Mouse (Mus musculus): ENCODE data around the gene Mars. TPM values are rescaled to one million over a fixed set of nuclear protein-coding genes. Genes with fewer than 3 reads are reported as not detected.
A peak's percentile ranks its signal among the peaks of the same experiment; 100 is the strongest.

Mars gene
- polyA plus RNA-seq, 1 experiment from 2014 or later, result 50.7 TPM

GRCm38 (mm10) chr10:127324495-127324894, 12.9 kb upstream of the Mars start:
- 0 out of 2 replicates have a peak, but pooled peaks cover 4% of the 10 kb centered on the region for H3K4me1 ChIP-seq (replicated peaks; ENCODE audit: control insufficient read depth, insufficient read depth, low read length)
- 0 out of 2 replicates have a peak, but pooled peaks cover 3% of the 10 kb centered on the region for H3K27me3 ChIP-seq (replicated peaks; ENCODE audit: control insufficient read depth, insufficient read depth, low read length)
- H3K27ac ChIP-seq (ENCODE audit: low read depth, low read length), result no peak overlapping the region
- WGBS, result 10% methylated on average over 7 of the region's 7 CpGs
- H3K9ac ChIP-seq (ENCODE audit: low read depth, low read length), result no peak overlapping the region
- H3K36me3 ChIP-seq (ENCODE audit: control insufficient read depth, insufficient read depth), result no peaks in the 10 kb centered on the region
- peak; percentile 49 for ATAC-seq
- H3K9me3 ChIP-seq (ENCODE audit: control insufficient read depth), result no peaks in the 10 kb centered on the region
- H3K4me3 ChIP-seq (ENCODE audit: low read depth, low read length), result no peak overlapping the region
- H3K4me2 ChIP-seq (replicated peaks; ENCODE audit: low read depth), result no peak overlapping the region
- TF ChIP-seq CTCF (IDR thresholded peaks at IDR 0.05; ENCODE audit: low read depth), result peak; percentile 72

DNA sequence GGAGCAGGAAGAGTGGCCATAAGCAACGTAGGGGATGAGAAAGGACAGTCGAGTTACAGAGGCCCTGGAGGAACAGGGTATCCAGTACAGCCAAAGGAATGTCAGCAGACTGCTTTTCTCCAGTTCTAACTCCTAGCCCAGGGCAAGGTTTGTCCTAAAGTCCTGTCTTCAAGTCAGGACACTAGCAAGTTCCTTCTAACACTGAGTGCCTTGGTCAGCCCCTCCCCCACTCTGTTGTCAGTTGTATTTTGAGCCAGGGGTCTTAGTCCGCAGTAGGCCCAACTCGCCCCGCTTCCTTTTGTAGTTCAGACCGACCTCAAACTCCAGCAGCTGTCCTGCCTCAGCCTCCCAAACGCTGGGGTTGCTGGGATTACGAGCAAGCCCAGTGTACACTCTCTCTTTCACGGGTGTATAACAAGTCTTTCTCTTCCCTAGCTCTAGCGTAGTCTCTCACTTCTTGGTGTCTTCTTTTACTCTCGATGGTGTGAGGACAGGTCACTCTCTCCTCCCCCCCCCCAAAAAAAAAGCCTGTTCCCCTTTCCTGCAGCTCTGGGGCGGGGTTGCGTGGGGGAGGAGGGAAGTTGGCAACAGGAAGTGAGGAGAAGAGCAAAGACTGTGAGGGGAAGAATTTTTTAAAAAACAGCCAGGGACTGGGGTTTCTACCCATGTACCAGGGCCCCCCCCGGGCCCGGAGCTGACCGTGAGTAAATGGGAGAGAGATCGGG, 11.7 kb upstream of the Mars start:
- ATAC-seq, result no peak
- 74% methylated on average over 17 of the region's 17 CpGs for WGBS
- no peak overlapping the region for H3K4me3 ChIP-seq (ENCODE audit: low read depth, low read length)
- no peaks in the 10 kb centered on the region for H3K36me3 ChIP-seq (ENCODE audit: control insufficient read depth, insufficient read depth)
- H3K4me2 ChIP-seq (replicated peaks; ENCODE audit: low read depth), result no peak overlapping the region
- 0 out of 2 replicates have a peak, but pooled peaks cover 3% of the 10 kb centered on the region for H3K27me3 ChIP-seq (replicated peaks; ENCODE audit: control insufficient read depth, insufficient read depth, low read length)
- no peak overlapping the region for H3K9ac ChIP-seq (ENCODE audit: low read depth, low read length)
- no peak overlapping the region for H3K27ac ChIP-seq (ENCODE audit: low read depth, low read length)
- H3K4me1 ChIP-seq (replicated peaks; ENCODE audit: control insufficient read depth, insufficient read depth, low read length), result 0 out of 2 replicates have a peak, but pooled peaks cover 4% of the 10 kb centered on the region
- no peaks in the 10 kb centered on the region for H3K9me3 ChIP-seq (ENCODE audit: control insufficient read depth)
- no peak for TF ChIP-seq CTCF (IDR thresholded peaks at IDR 0.05; ENCODE audit: low read depth)

DNA sequence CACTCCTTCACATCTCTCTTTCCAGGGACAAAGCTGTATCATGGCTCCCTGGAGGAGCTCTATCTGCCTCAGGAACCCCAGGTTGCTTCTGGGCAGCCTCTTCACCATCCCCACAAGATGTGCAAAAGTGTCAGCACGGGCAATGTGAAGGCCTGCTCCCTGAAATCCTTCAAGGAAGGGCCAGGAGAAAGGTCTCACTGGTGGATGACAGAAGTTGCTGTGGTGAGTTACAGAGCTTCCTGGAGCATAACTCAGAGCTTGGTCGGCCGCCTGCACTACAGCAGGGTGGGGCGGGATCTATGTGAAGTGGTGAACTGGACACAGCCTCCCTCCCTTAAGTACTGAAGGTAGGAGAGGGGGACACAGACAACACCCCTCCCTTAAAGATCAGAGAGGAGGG, 11.1 kb upstream of the Mars start:
- H3K9me3 ChIP-seq (ENCODE audit: control insufficient read depth), result no peaks in the 10 kb centered on the region
- no peak overlapping the region for H3K4me3 ChIP-seq (ENCODE audit: low read depth, low read length)
- H3K4me1 ChIP-seq (replicated peaks; ENCODE audit: control insufficient read depth, insufficient read depth, low read length), result 0 out of 2 replicates have a peak, but pooled peaks cover 4% of the 10 kb centered on the region
- H3K27ac ChIP-seq (ENCODE audit: low read depth, low read length), result no peak overlapping the region
- no peak overlapping the region for H3K4me2 ChIP-seq (replicated peaks; ENCODE audit: low read depth)
- H3K27me3 ChIP-seq (replicated peaks; ENCODE audit: control insufficient read depth, insufficient read depth, low read length), result 0 out of 2 replicates have a peak, but pooled peaks cover 3% of the 10 kb centered on the region
- no peak overlapping the region for H3K9ac ChIP-seq (ENCODE audit: low read depth, low read length)
- ATAC-seq, result no peak
- H3K36me3 ChIP-seq (ENCODE audit: control insufficient read depth, insufficient read depth), result no peaks in the 10 kb centered on the region
- TF ChIP-seq CTCF (IDR thresholded peaks at IDR 0.05; ENCODE audit: low read depth), result no peak
- WGBS, result 50% methylated on average over 4 of the region's 4 CpGs

- no peak for ATAC-seq
- 58% methylated on average over 13 of the region's 13 CpGs for WGBS
- Histone ChIP-seq H3K27me3 (replicated peaks; ENCODE audit: control insufficient read depth, insufficient read depth, low read length) (no peaks in the 10 kb centered on the region), H3K27ac (ENCODE audit: low read depth, low read length) (no peak overlapping the region), H3K4me3 (ENCODE audit: low read depth, low read length) (no peak overlapping the region), H3K4me1 (replicated peaks; ENCODE audit: control insufficient read depth, insufficient read depth, low read length) (0 out of 2 replicates have a peak, but pooled peaks cover 4% of the 10 kb centered on the region), H3K4me2 (replicated peaks; ENCODE audit: low read depth) (no peak overlapping the region), H3K9me3 (ENCODE audit: control insufficient read depth) (no peaks in the 10 kb centered on the region), H3K9ac (ENCODE audit: low read depth, low read length) (no peak overlapping the region), H3K36me3 (ENCODE audit: control insufficient read depth, insufficient read depth) (no peaks in the 10 kb centered on the region)
- no peak for TF ChIP-seq CTCF (IDR thresholded peaks at IDR 0.05; ENCODE audit: low read depth)
Measured at GRCm38 (mm10) chr10:127322178-127322577, 10.6 kb upstream of the Mars start.

DNA sequence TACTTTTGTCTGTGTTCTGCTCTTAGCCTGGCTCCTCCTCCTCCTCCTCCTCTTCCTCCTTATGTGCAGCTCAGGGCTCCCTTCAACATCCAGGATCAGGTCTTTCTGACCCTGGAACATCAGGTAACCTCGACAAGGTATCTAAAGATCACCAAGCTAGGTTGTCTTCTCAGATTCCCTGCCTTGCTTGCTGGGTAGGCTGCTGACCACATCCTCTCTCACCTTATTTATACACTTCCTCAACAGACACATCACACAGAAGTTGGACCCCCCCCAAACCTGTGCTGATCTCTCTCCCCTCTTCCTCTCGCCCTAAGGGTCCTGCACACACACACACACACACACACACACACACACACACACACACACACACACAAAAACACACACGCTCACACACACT, 10.0 kb upstream of the Mars start, which contains the start of gene Arhgap9:
TSS of gene Arhgap9 (plus strand) at position 344 of the 400 bp plus-strand sequence.
- WGBS, result 74% methylated on average over 3 of the region's 3 CpGs
- no peak within 1 kb of the TSS for H3K9ac ChIP-seq (ENCODE audit: low read depth, low read length)
- H3K27me3 ChIP-seq (replicated peaks; ENCODE audit: control insufficient read depth, insufficient read depth, low read length), result no peaks in the 10 kb centered on the region
- H3K4me2 ChIP-seq (replicated peaks; ENCODE audit: low read depth), result no peak within 1 kb of the TSS
- no peak for TF ChIP-seq CTCF (IDR thresholded peaks at IDR 0.05; ENCODE audit: low read depth)
- no peaks in the 10 kb centered on the region for H3K9me3 ChIP-seq (ENCODE audit: control insufficient read depth)
- no peak within 1 kb of the TSS for H3K27ac ChIP-seq (ENCODE audit: low read depth, low read length)
- H3K36me3 ChIP-seq (ENCODE audit: control insufficient read depth, insufficient read depth), result no peaks in the 10 kb centered on the region
- ATAC-seq, result no peak
- no peak within 1 kb of the TSS for H3K4me3 ChIP-seq (ENCODE audit: low read depth, low read length)
- H3K4me1 ChIP-seq (replicated peaks; ENCODE audit: control insufficient read depth, insufficient read depth, low read length), result 0 out of 2 replicates have a peak, but pooled peaks cover 4% of the 10 kb centered on the region

DNA sequence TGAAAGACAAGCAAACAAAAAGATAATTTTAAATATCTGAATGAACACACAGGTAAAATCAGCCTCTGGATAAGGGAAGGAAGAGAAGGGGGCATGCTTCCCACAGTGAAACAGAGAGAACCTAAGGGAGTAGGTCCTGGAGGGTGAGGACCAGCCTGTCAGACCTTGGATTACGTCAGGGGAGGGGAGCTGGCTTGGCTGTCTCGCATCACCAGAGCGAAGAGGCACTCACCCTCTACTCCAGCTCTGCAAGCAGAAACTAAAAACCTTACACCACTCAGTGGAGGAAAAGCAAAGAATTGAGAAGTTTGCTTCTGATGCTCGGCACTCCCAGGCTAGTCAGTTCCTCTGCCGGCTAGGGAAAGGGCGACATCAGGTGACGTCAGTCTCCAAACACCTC, 8.4 kb upstream of the Mars start:
- Histone ChIP-seq H3K27me3 (replicated peaks; ENCODE audit: control insufficient read depth, insufficient read depth, low read length) (no peaks in the 10 kb centered on the region), H3K9me3 (ENCODE audit: control insufficient read depth) (no peaks in the 10 kb centered on the region), H3K36me3 (ENCODE audit: control insufficient read depth, insufficient read depth) (no peaks in the 10 kb centered on the region), H3K4me1 (replicated peaks; ENCODE audit: control insufficient read depth, insufficient read depth, low read length) (0 out of 2 replicates have a peak, but pooled peaks cover 3% of the 10 kb centered on the region), H3K4me2 (replicated peaks; ENCODE audit: low read depth) (no peak overlapping the region), H3K27ac (ENCODE audit: low read depth, low read length) (no peak overlapping the region), H3K9ac (ENCODE audit: low read depth, low read length) (no peak overlapping the region), H3K4me3 (ENCODE audit: low read depth, low read length) (no peak overlapping the region)
- no peak for TF ChIP-seq CTCF (IDR thresholded peaks at IDR 0.05; ENCODE audit: low read depth)
- 72% methylated on average over 7 of the region's 7 CpGs for WGBS
- no peak for ATAC-seq
